ENCODE assay signal across 10 mouse cellular contexts in the genomic region with DNA sequence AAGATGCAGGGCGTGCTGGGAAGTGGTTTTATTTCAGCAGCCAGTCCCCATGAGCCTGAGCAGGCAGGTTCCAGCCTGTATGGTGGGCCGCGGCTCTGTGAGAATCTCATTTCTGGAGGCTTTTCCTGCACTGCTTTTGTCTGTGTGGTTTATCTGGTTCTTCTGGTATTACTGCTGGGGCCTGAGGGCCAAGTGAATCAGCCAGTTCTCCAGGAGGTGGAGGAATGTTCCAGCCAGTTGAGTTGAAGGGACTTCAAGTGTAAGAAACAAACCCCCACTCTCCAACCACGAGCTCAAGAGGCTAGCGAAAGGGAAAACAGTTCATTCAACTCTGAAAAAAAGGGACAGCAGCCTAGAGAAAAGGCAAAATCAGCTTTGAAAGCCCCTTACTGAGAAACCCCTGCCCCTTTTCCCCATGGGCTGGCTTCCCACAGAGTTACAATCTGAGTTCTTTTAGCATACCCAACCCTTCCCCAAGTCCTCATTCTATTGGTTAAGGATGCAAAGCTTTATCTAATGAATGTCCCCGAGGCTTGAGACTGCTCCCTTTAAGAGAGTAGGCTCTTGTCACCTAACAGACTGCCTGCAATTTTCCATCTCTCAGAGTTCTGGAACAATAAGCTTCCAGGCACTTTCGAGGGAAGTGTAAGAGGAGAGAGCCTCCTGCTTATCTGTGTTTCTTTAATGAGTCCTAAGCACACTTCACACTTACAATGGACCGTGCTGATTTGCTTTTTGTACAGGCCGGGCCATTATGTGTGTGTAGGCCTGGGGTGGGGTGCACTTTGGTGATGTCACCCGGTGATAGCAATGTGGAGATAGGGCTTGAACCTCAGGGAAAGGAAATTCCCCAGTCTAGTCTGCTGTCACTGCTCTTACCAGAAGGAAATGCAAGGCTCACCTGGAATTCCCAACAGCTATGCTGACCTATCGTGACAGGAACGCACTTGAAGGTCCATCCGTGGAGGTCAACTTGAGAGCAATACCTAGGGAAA. TPM values are rescaled to one million over a fixed set of nuclear protein-coding genes. Genes with fewer than 3 reads are reported as not detected.
DNase-seq lines count a peak whose midpoint lies in the region; ATAC-seq and TF ChIP-seq lines count a peak whose summit lies in the region.
"Had no signal": no experiment of that assay in that cellular context is flagged by ENCODE, and none has a peak within 500 bp of the region (broad histone marks: within the 10 kb centered on the region; RNA-seq: fewer than 3 reads in every experiment).

No protein-coding gene starts in this region.

- H3K27ac ChIP-seq in hindbrain, embryonic 10.5 days, result peak overlapping the region; percentile 73
- H3K27ac ChIP-seq in hindbrain, embryonic 11.5 days (ENCODE audit: low read depth, low read length), result no peak overlapping the region
- H3K27ac ChIP-seq in embryonic facial prominence, embryonic 11.5 days (replicated peaks; ENCODE audit: low read depth, low read length), result no peak overlapping the region
- peak overlapping the region; percentile 85 for H3K27ac ChIP-seq in lung, postnatal 0 days (ENCODE audit: low read length)
- H3K27ac ChIP-seq: hindbrain, embryonic 15.5 days had no signal

- peak; percentile 7 for DNase-seq in hindbrain, embryonic 10.5 days (ENCODE audit: low spot score)
- DNase-seq in hindbrain, embryonic 11.5 days (ENCODE audit: low spot score), result no peak
- peak; percentile 82 for DNase-seq in ES-CJ7 (ENCODE audit: low read depth, low spot score)
- DNase-seq in embryonic facial prominence, embryonic 11.5 days (ENCODE audit: low spot score), result peak; percentile 65
- peak; percentile 90 for DNase-seq in lung, postnatal 0 days (ENCODE audit: low spot score)
- DNase-seq in ovary, postnatal 36 days (ENCODE audit: low spot score), result no peak
- no peak for DNase-seq in retina, embryonic 14.5 days (ENCODE audit: low spot score)
- DNase-seq: liver had no signal

- no peaks in the 10 kb centered on the region for H3K9me3 ChIP-seq in hindbrain, embryonic 10.5 days
- H3K9me3 ChIP-seq in hindbrain, embryonic 11.5 days (ENCODE audit: control insufficient read depth, low read length), result no peaks in the 10 kb centered on the region
- H3K9me3 ChIP-seq in embryonic facial prominence, embryonic 11.5 days (replicated peaks; ENCODE audit: control insufficient read depth, low read length), result no peaks in the 10 kb centered on the region
- no peaks in the 10 kb centered on the region for H3K9me3 ChIP-seq in lung, postnatal 0 days (ENCODE audit: low read length)
- H3K9me3 ChIP-seq: hindbrain, embryonic 15.5 days had no signal

- peak; percentile 16; the same call in 1 of the 2 replicates for TF ChIP-seq CTCF in lung, postnatal 0 days (IDR thresholded peaks at IDR 0.05)

- peaks cover 56% of the 10 kb centered on the region for H3K4me1 ChIP-seq in hindbrain, embryonic 10.5 days (replicated peaks)
- H3K4me1 ChIP-seq in hindbrain, embryonic 11.5 days (replicated peaks; ENCODE audit: control insufficient read depth, insufficient read depth, low read length), result peaks cover 7% of the 10 kb centered on the region; the same call in 1 of the 2 replicates
- H3K4me1 ChIP-seq in embryonic facial prominence, embryonic 11.5 days (ENCODE audit: control insufficient read depth, insufficient read depth, low read length), result no peaks in the 10 kb centered on the region; the same call in 1 of the 2 replicates
- peaks cover 9% of the 10 kb centered on the region; the same call in 1 of the 2 replicates for H3K4me1 ChIP-seq in lung, postnatal 0 days (ENCODE audit: insufficient read depth, low read depth, low read length)

- TF ChIP-seq EP300 in lung, postnatal 0 days (IDR thresholded peaks at IDR 0.05), result peak; percentile 76

- H3K9ac ChIP-seq in hindbrain, embryonic 11.5 days (ENCODE audit: low read depth, low read length), result no peak overlapping the region
- H3K9ac ChIP-seq in embryonic facial prominence, embryonic 11.5 days (replicated peaks; ENCODE audit: low read length), result no peak overlapping the region
- H3K9ac ChIP-seq in lung, postnatal 0 days (replicated peaks; ENCODE audit: low read depth), result no peak overlapping the region
- H3K9ac ChIP-seq: hindbrain, embryonic 15.5 days had no signal

- WGBS in hindbrain, embryonic 10.5 days, result 28% methylated on average over 13 of the region's 13 CpGs
- 32% methylated on average over 13 of the region's 13 CpGs for WGBS in hindbrain, embryonic 11.5 days
- 31% methylated on average over 13 of the region's 13 CpGs for WGBS in embryonic facial prominence, embryonic 11.5 days
- 43% methylated on average over 13 of the region's 13 CpGs for WGBS in lung, postnatal 0 days

- no peak overlapping the region for H3K4me2 ChIP-seq in hindbrain, embryonic 11.5 days (replicated peaks; ENCODE audit: low read depth, low read length)
- no peak overlapping the region for H3K4me2 ChIP-seq in embryonic facial prominence, embryonic 11.5 days (ENCODE audit: low read depth, low read length)
- 0 out of 2 replicates have a peak overlapping the region, but pooled peaks have one; percentile 17 for H3K4me2 ChIP-seq in lung, postnatal 0 days (replicated peaks; ENCODE audit: low read depth, low read length)
- H3K4me2 ChIP-seq: hindbrain, embryonic 15.5 days had no signal

- ATAC-seq in hindbrain, embryonic 11.5 days (ENCODE audit: low FRiP score), result no peak
- ATAC-seq in embryonic facial prominence, embryonic 11.5 days (replicated peaks; ENCODE audit: insufficient number of reproducible peaks, low FRiP score, low TSS enrichment, low read depth), result no peak
- peak; percentile 88 for ATAC-seq in lung, postnatal 0 days
- no peak for ATAC-seq in monocyte, adult 5-6 weeks (replicated peaks; ENCODE audit: insufficient number of reproducible peaks, low FRiP score, low TSS enrichment, poor library complexity, severe bottlenecking)

- 0 out of 2 replicates have a peak, but pooled peaks cover 4% of the 10 kb centered on the region for H3K27me3 ChIP-seq in hindbrain, embryonic 10.5 days (ENCODE audit: insufficient read depth, poor library complexity, severe bottlenecking)
- no peaks in the 10 kb centered on the region for H3K27me3 ChIP-seq in hindbrain, embryonic 11.5 days (ENCODE audit: control insufficient read depth, insufficient read depth, low read length)
- no peaks in the 10 kb centered on the region for H3K27me3 ChIP-seq in embryonic facial prominence, embryonic 11.5 days (ENCODE audit: control insufficient read depth, insufficient read depth, low read length)
- no peaks in the 10 kb centered on the region for H3K27me3 ChIP-seq in lung, postnatal 0 days (replicated peaks; ENCODE audit: insufficient read depth, low read length)
- H3K27me3 ChIP-seq: hindbrain, embryonic 15.5 days had no signal

- H3K36me3 ChIP-seq in hindbrain, embryonic 10.5 days, result no peaks in the 10 kb centered on the region
- H3K36me3 ChIP-seq in hindbrain, embryonic 11.5 days (ENCODE audit: control insufficient read depth, insufficient read depth, low read length), result no peaks in the 10 kb centered on the region
- no peaks in the 10 kb centered on the region for H3K36me3 ChIP-seq in embryonic facial prominence, embryonic 11.5 days (replicated peaks; ENCODE audit: control insufficient read depth, insufficient read depth, low read depth, low read length)
- no peaks in the 10 kb centered on the region for H3K36me3 ChIP-seq in lung, postnatal 0 days (ENCODE audit: insufficient read depth, low read length)
- H3K36me3 ChIP-seq: hindbrain, embryonic 15.5 days had no signal

- H3K4me3 ChIP-seq in hindbrain, embryonic 10.5 days, result no peak overlapping the region
- no peak overlapping the region for H3K4me3 ChIP-seq in hindbrain, embryonic 11.5 days (ENCODE audit: low read depth, low read length)
- H3K4me3 ChIP-seq in embryonic facial prominence, embryonic 11.5 days (ENCODE audit: low read depth, low read length), result no peak overlapping the region
- H3K4me3 ChIP-seq in lung, postnatal 0 days (ENCODE audit: low read depth, low read length), result no peak overlapping the region
- H3K4me3 ChIP-seq: hindbrain, embryonic 15.5 days had no signal

RNA-seq across cellular contexts. Expression of a gene that starts 7.9 kb away (rescaled TPM):
- polyA plus RNA-seq in hindbrain, embryonic 10.5 days (2016; fragmentation: Nextera tagmentation; extraction: Ambion mirVana), result 5.2 and 6.2 TPM in 2 replicates
- polyA plus RNA-seq in hindbrain, embryonic 11.5 days (2014; fragmentation: Nextera tagmentation; extraction: Ambion mirVana), result 10.7 and 14.9 TPM in 2 replicates
- polyA plus RNA-seq in embryonic facial prominence, embryonic 11.5 days (2014; fragmentation: Nextera tagmentation; extraction: Ambion mirVana), result 10.5 and 10.9 TPM in 2 replicates
- polyA plus RNA-seq in lung, postnatal 0 days (2015; fragmentation: Nextera tagmentation; extraction: Ambion mirVana), result 4.9 and 6.3 TPM in 2 replicates
- total RNA-seq in monocyte, adult 5-6 weeks (2017), result 16.2 to 26.3 TPM (median 21.9 TPM) in 3 replicates

Comparison
In these comparisons a context has a peak if more than half of its experiments do, and no peak if none do; other contexts are left out.
1. DNase-seq: peak in hindbrain, embryonic 10.5 days (single experiment), ES-CJ7 (single experiment), embryonic facial prominence, embryonic 11.5 days (single experiment) and lung, postnatal 0 days (single experiment); none in hindbrain, embryonic 11.5 days (single experiment), ovary, postnatal 36 days (single experiment) and retina, embryonic 14.5 days (single experiment).
2. H3K27ac ChIP-seq: peak in hindbrain, embryonic 10.5 days (single experiment) and lung, postnatal 0 days (single experiment); none in hindbrain, embryonic 11.5 days (single experiment) and embryonic facial prominence, embryonic 11.5 days (single experiment).